Mouse (Mus musculus): ENCODE measurements at regions not wholly inside any gene's neighbourhood (a gene's known extent, or its start where the extent isn't known, plus 50 kb on each side); places are given as distances from the start of the nearest gene placed in this dataset.

GRCm38 (mm10) chr12:25267572-25268115 is 170.7 kb upstream of the Id2 start:
- no peak for ATAC-seq
- no peak overlapping the region for H3K9ac ChIP-seq (ENCODE audit: low read depth, low read length)
- no peak overlapping the region for H3K4me3 ChIP-seq (ENCODE audit: low read depth, low read length)
- no peak overlapping the region for H3K4me2 ChIP-seq (ENCODE audit: low read length)
- H3K27ac ChIP-seq (ENCODE audit: low read length), result no peak overlapping the region
- no peaks in the 10 kb centered on the region for H3K9me3 ChIP-seq (replicated peaks; ENCODE audit: control insufficient read depth, low read length, poor library complexity, severe bottlenecking)
- WGBS, result 96% methylated on average over 13 of the region's 13 CpGs
- H3K27me3 ChIP-seq (ENCODE audit: control insufficient read depth, insufficient read depth, low read depth, low read length), result no peaks in the 10 kb centered on the region
- no peaks in the 10 kb centered on the region for H3K36me3 ChIP-seq (ENCODE audit: control insufficient read depth, insufficient read depth, low read length)
- no peaks in the 10 kb centered on the region for H3K4me1 ChIP-seq (ENCODE audit: control insufficient read depth, insufficient read depth, low read length)

- no peaks in the 10 kb centered on the region for H3K27me3 ChIP-seq (ENCODE audit: control insufficient read depth, insufficient read depth, low read depth, low read length)
- H3K9ac ChIP-seq (ENCODE audit: low read depth, low read length), result no peak overlapping the region
- no peaks in the 10 kb centered on the region for H3K36me3 ChIP-seq (ENCODE audit: control insufficient read depth, insufficient read depth, low read length)
- H3K27ac ChIP-seq (ENCODE audit: low read length), result no peak overlapping the region
- no peak overlapping the region for H3K4me2 ChIP-seq (ENCODE audit: low read length)
- H3K4me3 ChIP-seq (ENCODE audit: low read depth, low read length), result no peak overlapping the region
- WGBS, result 72% methylated on average over 17 of the region's 17 CpGs
- no peaks in the 10 kb centered on the region for H3K9me3 ChIP-seq (replicated peaks; ENCODE audit: control insufficient read depth, low read length, poor library complexity, severe bottlenecking)
- no peaks in the 10 kb centered on the region for H3K4me1 ChIP-seq (ENCODE audit: control insufficient read depth, insufficient read depth, low read length)
- no peak for ATAC-seq
Observed at GRCm38 (mm10) chr12:25266701-25267571, 170.0 kb upstream of the Id2 start.

- Histone ChIP-seq H3K4me3 (ENCODE audit: low read depth, low read length) (no peak overlapping the region), H3K4me2 (ENCODE audit: low read length) (no peak overlapping the region), H3K36me3 (ENCODE audit: control insufficient read depth, insufficient read depth, low read length) (no peaks in the 10 kb centered on the region), H3K27me3 (ENCODE audit: control insufficient read depth, insufficient read depth, low read depth, low read length) (no peaks in the 10 kb centered on the region), H3K9ac (ENCODE audit: low read depth, low read length) (no peak overlapping the region), H3K27ac (ENCODE audit: low read length) (no peak overlapping the region), H3K9me3 (replicated peaks; ENCODE audit: control insufficient read depth, low read length, poor library complexity, severe bottlenecking) (no peaks in the 10 kb centered on the region), H3K4me1 (ENCODE audit: control insufficient read depth, insufficient read depth, low read length) (no peaks in the 10 kb centered on the region)
- 52% methylated on average over 11 of the region's 11 CpGs for WGBS
- ATAC-seq, result no peak
Observed at GRCm38 (mm10) chr12:25265560-25266525, 168.9 kb upstream of the Id2 start.

GRCm38 (mm10) chr12:25265066-25265465 is 168.1 kb upstream of the Id2 start:
- no peak overlapping the region for H3K4me2 ChIP-seq (ENCODE audit: low read length)
- no peaks in the 10 kb centered on the region for H3K4me1 ChIP-seq (ENCODE audit: control insufficient read depth, insufficient read depth, low read length)
- H3K36me3 ChIP-seq (ENCODE audit: control insufficient read depth, insufficient read depth, low read length), result no peaks in the 10 kb centered on the region
- ATAC-seq, result no peak
- 75% methylated on average over 13 of the region's 13 CpGs for WGBS
- no peaks in the 10 kb centered on the region for H3K27me3 ChIP-seq (ENCODE audit: control insufficient read depth, insufficient read depth, low read depth, low read length)
- no peaks in the 10 kb centered on the region for H3K9me3 ChIP-seq (replicated peaks; ENCODE audit: control insufficient read depth, low read length, poor library complexity, severe bottlenecking)
- H3K4me3 ChIP-seq (ENCODE audit: low read depth, low read length), result no peak overlapping the region
- H3K27ac ChIP-seq (ENCODE audit: low read length), result no peak overlapping the region
- H3K9ac ChIP-seq (ENCODE audit: low read depth, low read length), result no peak overlapping the region

GRCm38 (mm10) chr12:25264408-25264807 is 167.5 kb upstream of the Id2 start:
- Histone ChIP-seq H3K4me1 (ENCODE audit: control insufficient read depth, insufficient read depth, low read length) (no peaks in the 10 kb centered on the region), H3K36me3 (ENCODE audit: control insufficient read depth, insufficient read depth, low read length) (no peaks in the 10 kb centered on the region), H3K9me3 (replicated peaks; ENCODE audit: control insufficient read depth, low read length, poor library complexity, severe bottlenecking) (no peaks in the 10 kb centered on the region), H3K4me2 (ENCODE audit: low read length) (no peak overlapping the region), H3K9ac (ENCODE audit: low read depth, low read length) (no peak overlapping the region), H3K4me3 (ENCODE audit: low read depth, low read length) (no peak overlapping the region), H3K27ac (ENCODE audit: low read length) (no peak overlapping the region), H3K27me3 (ENCODE audit: control insufficient read depth, insufficient read depth, low read depth, low read length) (no peaks in the 10 kb centered on the region)
- no peak for ATAC-seq
- WGBS, result 96% methylated on average over 3 of the region's 3 CpGs

- H3K36me3 ChIP-seq (ENCODE audit: control insufficient read depth, insufficient read depth, low read length), result no peaks in the 10 kb centered on the region
- H3K4me3 ChIP-seq (ENCODE audit: low read depth, low read length), result no peak overlapping the region
- ATAC-seq, result no peak
- no peak overlapping the region for H3K9ac ChIP-seq (ENCODE audit: low read depth, low read length)
- no peaks in the 10 kb centered on the region for H3K27me3 ChIP-seq (ENCODE audit: control insufficient read depth, insufficient read depth, low read depth, low read length)
- no peak overlapping the region for H3K4me2 ChIP-seq (ENCODE audit: low read length)
- 87% methylated on average over 3 of the region's 3 CpGs for WGBS
- no peak overlapping the region for H3K27ac ChIP-seq (ENCODE audit: low read length)
- no peaks in the 10 kb centered on the region for H3K4me1 ChIP-seq (ENCODE audit: control insufficient read depth, insufficient read depth, low read length)
- no peaks in the 10 kb centered on the region for H3K9me3 ChIP-seq (replicated peaks; ENCODE audit: control insufficient read depth, low read length, poor library complexity, severe bottlenecking)
Observed at GRCm38 (mm10) chr12:25262461-25262860, 165.5 kb upstream of the Id2 start.

GRCm38 (mm10) chr12:25259123-25259522 is 162.2 kb upstream of the Id2 start:
- H3K9me3 ChIP-seq (replicated peaks; ENCODE audit: control insufficient read depth, low read length, poor library complexity, severe bottlenecking), result no peaks in the 10 kb centered on the region
- H3K9ac ChIP-seq (ENCODE audit: low read depth, low read length), result no peak overlapping the region
- H3K27ac ChIP-seq (ENCODE audit: low read length), result no peak overlapping the region
- no peaks in the 10 kb centered on the region for H3K4me1 ChIP-seq (ENCODE audit: control insufficient read depth, insufficient read depth, low read length)
- H3K36me3 ChIP-seq (ENCODE audit: control insufficient read depth, insufficient read depth, low read length), result no peaks in the 10 kb centered on the region
- WGBS, result 85% methylated on average over 2 of the region's 2 CpGs
- H3K4me3 ChIP-seq (ENCODE audit: low read depth, low read length), result no peak overlapping the region
- H3K27me3 ChIP-seq (ENCODE audit: control insufficient read depth, insufficient read depth, low read depth, low read length), result no peaks in the 10 kb centered on the region
- no peak overlapping the region for H3K4me2 ChIP-seq (ENCODE audit: low read length)
- no peak for ATAC-seq

- H3K9ac ChIP-seq (ENCODE audit: low read depth, low read length), result no peak overlapping the region
- H3K4me2 ChIP-seq (ENCODE audit: low read length), result no peak overlapping the region
- H3K4me3 ChIP-seq (ENCODE audit: low read depth, low read length), result no peak overlapping the region
- 80% methylated on average over 6 of the region's 6 CpGs for WGBS
- H3K27ac ChIP-seq (ENCODE audit: low read length), result no peak overlapping the region
- no peaks in the 10 kb centered on the region for H3K36me3 ChIP-seq (ENCODE audit: control insufficient read depth, insufficient read depth, low read length)
- H3K4me1 ChIP-seq (ENCODE audit: control insufficient read depth, insufficient read depth, low read length), result no peaks in the 10 kb centered on the region
- H3K27me3 ChIP-seq (ENCODE audit: control insufficient read depth, insufficient read depth, low read depth, low read length), result no peaks in the 10 kb centered on the region
- ATAC-seq, result no peak
- H3K9me3 ChIP-seq (replicated peaks; ENCODE audit: control insufficient read depth, low read length, poor library complexity, severe bottlenecking), result 0 out of 2 replicates have a peak, but pooled peaks cover 4% of the 10 kb centered on the region
Observed at GRCm38 (mm10) chr12:25256268-25256667, 159.3 kb upstream of the Id2 start.

Data from midbrain, embryonic 16.5 days (tissue).